Mouse (Mus musculus) Patski (cell line): ENCODE results near the gene Capns2. TPM values are rescaled to one million over a fixed set of nuclear protein-coding genes. Genes with fewer than 3 reads are reported as not detected.

Experiments
- ATAC-seq: fragments of 100-300 bp; one replicate; pipeline ENCODE4 v1.8.0; 2021
- CTCF ChIA-PET: fragments of 350-600 bp; sonication (Branson Sonifier 250); formaldehyde crosslinking; loops from one replicate; lab custom pipeline; 2022; ENCODE audit warnings: inconsistent platforms; lab: Charles Lee
- POLR2A ChIA-PET: fragments of 350-600 bp; sonication (Branson Sonifier 250); formaldehyde crosslinking; loops from one replicate; lab custom pipeline; 2022; ENCODE audit warnings: antibody characterized with exemption, inconsistent platforms; lab: Charles Lee
- DNase-seq: peaks from one replicate; pipeline ENCODE4 v3.0.0-alpha.2; 2011; ENCODE audit warnings: low read depth, low spot score
- H3K27me3 ChIP-seq: fragments of 371-371 bp; one replicate; pipeline ENCODE4 v1.5.1; 2021
- CTCF ChIP-seq: fragments of 100-300 bp; IDR thresholded peaks from one replicate; pipeline ENCODE4 v1.5.1; 2021
- in situ Hi-C: fragments of 300-500 bp; cut with MboI; formaldehyde crosslinking; loops from 3 replicates; pipeline ENCODE4 v1.11.1; 2018; ENCODE audit warnings: low pct_unique_long_range_greater_than_20kb, mixed read lengths
- polyA plus RNA-seq: library from polyadenylated mRNA; unstranded; gene quantifications from one replicate; pipeline ENCODE4 v1.2.3, GENCODE M21; 2021

Gene Capns2
- polyA plus RNA-seq, 1 experiment from 2014 or later: 0.08 TPM

GRCm38 (mm10) chr8:92949071-92949470 is 47.9 kb downstream of the Capns2 start:
- CTCF ChIA-PET: no interaction called here
- H3K27me3 ChIP-seq: peaks cover 6% of the 10 kb centered on the region
- TF ChIP-seq CTCF: no peak
- in situ Hi-C loops: no loop called here
- DNase-seq (no peak), ATAC-seq (no peak)
- POLR2A ChIA-PET: no interaction called here

- no peak for TF ChIP-seq CTCF
- H3K27me3 ChIP-seq: peaks cover 2% of the 10 kb centered on the region
- in situ Hi-C loops: no loop called here
- no peak for ATAC-seq
- ChIA-PET CTCF (no interaction called here), POLR2A (no interaction called here)
- no peak for DNase-seq
These were observed 49.6 kb downstream of the Capns2 start for GRCm38 (mm10) chr8:92950639-92951371.

Other genes starting within 250 kb of the Capns2 start
- not detected for gene Irx6, start 227.1 kb upstream of the Capns2 start, polyA plus RNA-seq
- 40.5 TPM for gene Mmp2, start 74.1 kb upstream of the Capns2 start, polyA plus RNA-seq
- gene Lpcat2, start 46.1 kb upstream of the Capns2 start, polyA plus RNA-seq: 7.9 TPM
- gene Slc6a2, start 58.7 kb downstream of the Capns2 start, polyA plus RNA-seq: not detected
- not detected for gene Ces1a, start 146.8 kb downstream of the Capns2 start, polyA plus RNA-seq
- not detected for gene Ces1b, start 178.6 kb downstream of the Capns2 start, polyA plus RNA-seq
- gene Ces1c, start 229.9 kb downstream of the Capns2 start, polyA plus RNA-seq: not detected